Mouse (Mus musculus): ENCODE results near the gene Rab43. TPM values are rescaled to one million over a fixed set of nuclear protein-coding genes. Genes with fewer than 3 reads are reported as not detected.

Gene Rab43
- polyA plus RNA-seq, 1 experiment = 77.6 TPM

GRCm38 (mm10) chr6:87842254-87842653 is 30.3 kb upstream of the Rab43 start:
- Histone ChIP-seq H3K36me3 (replicated peaks; ENCODE audit: low read length) (peaks cover 70% of the 10 kb centered on the region), H3K4me1 (peaks cover 44% of the 10 kb centered on the region)

GRCm38 (mm10) chr6:87841635-87842034 is 29.7 kb upstream of the Rab43 start:
- Histone ChIP-seq H3K4me1 (peaks cover 44% of the 10 kb centered on the region), H3K36me3 (replicated peaks; ENCODE audit: low read length) (peaks cover 69% of the 10 kb centered on the region)

More at GRCm38 (mm10) chr6:87842254-87842653, 30.3 kb upstream of the Rab43 start:
- H3K9me3 ChIP-seq = no peaks in the 10 kb centered on the region
- no peak for TF ChIP-seq FLI1 (IDR thresholded peaks at IDR 0.05; ENCODE audit: low read length)
- TF ChIP-seq GATA1 (IDR thresholded peaks at IDR 0.05; ENCODE audit: borderline replicate concordance, low read length) = no peak
- no peaks in the 10 kb centered on the region for H3K27me3 ChIP-seq (replicated peaks)
- H3K4me3 ChIP-seq (replicated peaks) = no peak overlapping the region

DNA sequence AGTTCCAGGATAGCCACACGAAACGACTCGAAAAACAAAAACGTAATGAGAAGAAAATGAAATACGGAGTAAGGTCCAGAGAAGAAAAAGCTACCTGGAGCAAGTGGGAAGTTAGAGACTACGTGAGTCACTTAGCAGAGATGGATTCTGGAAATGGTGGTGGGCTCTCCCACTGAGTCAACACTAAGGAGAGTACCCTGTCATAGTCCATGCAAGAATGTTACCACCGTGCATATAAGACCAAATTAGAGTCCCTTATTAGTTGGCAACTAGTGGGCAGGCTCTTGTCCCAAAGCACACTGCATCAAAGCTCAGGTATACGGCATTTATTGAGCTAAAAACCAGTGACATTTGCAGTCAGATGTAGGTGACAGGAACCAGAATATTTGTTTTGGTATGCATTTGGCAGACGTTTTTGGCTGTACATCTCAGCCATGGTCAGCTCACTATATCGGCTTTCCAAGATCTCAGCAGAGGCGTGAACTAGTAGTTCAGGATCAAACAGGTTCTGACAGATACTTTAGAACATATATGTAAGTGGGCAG is 27.9 kb upstream of the Rab43 start:
- H3K4me3 ChIP-seq (replicated peaks) = peak overlapping the region; percentile 83

More at GRCm38 (mm10) chr6:87841635-87842034, 29.7 kb upstream of the Rab43 start:
- no peak for TF ChIP-seq GATA1 (IDR thresholded peaks at IDR 0.05; ENCODE audit: borderline replicate concordance, low read length)
- TF ChIP-seq FLI1 (IDR thresholded peaks at IDR 0.05; ENCODE audit: low read length) = no peak
- H3K4me3 ChIP-seq (replicated peaks) = no peak overlapping the region
- no peaks in the 10 kb centered on the region for H3K9me3 ChIP-seq
- H3K27me3 ChIP-seq (replicated peaks) = no peaks in the 10 kb centered on the region

GRCm38 (mm10) chr6:87838551-87839197 is 26.7 kb upstream of the Rab43 start, which contains the start of gene Isy1:
Gene Isy1, minus strand, starts transcription at chr6:87838798.
- H3K27me3 ChIP-seq (replicated peaks) = no peaks in the 10 kb centered on the region
- H3K4me1 ChIP-seq = peaks cover 40% of the 10 kb centered on the region
- peak within 1 kb of the TSS; percentile 95 for H3K4me3 ChIP-seq (replicated peaks)
- TF ChIP-seq GATA1 (IDR thresholded peaks at IDR 0.05; ENCODE audit: borderline replicate concordance, low read length) = no peak
- peak; percentile 97 for TF ChIP-seq FLI1 (IDR thresholded peaks at IDR 0.05; ENCODE audit: low read length)
- no peaks in the 10 kb centered on the region for H3K9me3 ChIP-seq
- peaks cover 66% of the 10 kb centered on the region for H3K36me3 ChIP-seq (replicated peaks; ENCODE audit: low read length)

More for the DNA sequence above, 27.9 kb upstream of the Rab43 start:
- no peaks in the 10 kb centered on the region for H3K9me3 ChIP-seq
- H3K36me3 ChIP-seq (replicated peaks; ENCODE audit: low read length) = peaks cover 67% of the 10 kb centered on the region
- H3K27me3 ChIP-seq (replicated peaks) = no peaks in the 10 kb centered on the region
- H3K4me1 ChIP-seq = peaks cover 43% of the 10 kb centered on the region
- TF ChIP-seq FLI1 (IDR thresholded peaks at IDR 0.05; ENCODE audit: low read length) (no peak), GATA1 (IDR thresholded peaks at IDR 0.05; ENCODE audit: borderline replicate concordance, low read length) (no peak)

GRCm38 (mm10) chr6:87835695-87836094 is 23.7 kb upstream of the Rab43 start, which contains the start of gene Gm45140:
Gene Gm45140, minus strand, starts transcription at chr6:87835795.
- H3K4me1 ChIP-seq = peaks cover 36% of the 10 kb centered on the region
- no peaks in the 10 kb centered on the region for H3K27me3 ChIP-seq (replicated peaks)
- peaks cover 60% of the 10 kb centered on the region for H3K36me3 ChIP-seq (replicated peaks; ENCODE audit: low read length)
- TF ChIP-seq GATA1 (IDR thresholded peaks at IDR 0.05; ENCODE audit: borderline replicate concordance, low read length) = no peak
- no peak for TF ChIP-seq FLI1 (IDR thresholded peaks at IDR 0.05; ENCODE audit: low read length)
- H3K9me3 ChIP-seq = no peaks in the 10 kb centered on the region
- H3K4me3 ChIP-seq (replicated peaks) = no peak within 1 kb of the TSS

- H3K36me3 ChIP-seq (replicated peaks; ENCODE audit: low read length) = peaks cover 98% of the 10 kb centered on the region
- no peaks in the 10 kb centered on the region for H3K9me3 ChIP-seq
- no peak overlapping the region for H3K4me3 ChIP-seq (replicated peaks)
- TF ChIP-seq GATA1 (IDR thresholded peaks at IDR 0.05; ENCODE audit: borderline replicate concordance, low read length) (no peak), FLI1 (IDR thresholded peaks at IDR 0.05; ENCODE audit: low read length) (no peak)
- H3K27me3 ChIP-seq (replicated peaks) = no peaks in the 10 kb centered on the region
- H3K4me1 ChIP-seq = peaks cover 35% of the 10 kb centered on the region
Observed at GRCm38 (mm10) chr6:87820366-87820765, 8.4 kb upstream of the Rab43 start.

- Histone ChIP-seq H3K9me3 (no peaks in the 10 kb centered on the region), H3K4me1 (peaks cover 55% of the 10 kb centered on the region), H3K4me3 (replicated peaks) (no peak overlapping the region), H3K36me3 (replicated peaks; ENCODE audit: low read length) (peaks cover 69% of the 10 kb centered on the region), H3K27me3 (replicated peaks) (no peaks in the 10 kb centered on the region)
- TF ChIP-seq GATA1 (IDR thresholded peaks at IDR 0.05; ENCODE audit: borderline replicate concordance, low read length) (no peak), FLI1 (IDR thresholded peaks at IDR 0.05; ENCODE audit: low read length) (no peak)
Observed at GRCm38 (mm10) chr6:87814486-87814885, 2.5 kb upstream of the Rab43 start.

GRCm38 (mm10) chr6:87812656-87813055 is 692 bp upstream of the Rab43 start:
- no peaks in the 10 kb centered on the region for H3K9me3 ChIP-seq
- H3K4me3 ChIP-seq (replicated peaks) = peak overlapping the region; percentile 100
- TF ChIP-seq FLI1 (IDR thresholded peaks at IDR 0.05; ENCODE audit: low read length) (no peak), GATA1 (IDR thresholded peaks at IDR 0.05; ENCODE audit: borderline replicate concordance, low read length) (no peak)
- no peaks in the 10 kb centered on the region for H3K27me3 ChIP-seq (replicated peaks)
- H3K4me1 ChIP-seq = peaks cover 67% of the 10 kb centered on the region
- peaks cover 67% of the 10 kb centered on the region for H3K36me3 ChIP-seq (replicated peaks; ENCODE audit: low read length)

GRCm38 (mm10) chr6:87810713-87811669 is 973 bp downstream of the Rab43 start:
- H3K4me1 ChIP-seq = peaks cover 69% of the 10 kb centered on the region
- peaks cover 56% of the 10 kb centered on the region for H3K36me3 ChIP-seq (replicated peaks; ENCODE audit: low read length)
- TF ChIP-seq FLI1 (IDR thresholded peaks at IDR 0.05; ENCODE audit: low read length) (no peak), GATA1 (IDR thresholded peaks at IDR 0.05; ENCODE audit: borderline replicate concordance, low read length) (no peak)

More at GRCm38 (mm10) chr6:87810713-87811669, 973 bp downstream of the Rab43 start:
- Histone ChIP-seq H3K27me3 (replicated peaks) (no peaks in the 10 kb centered on the region), H3K9me3 (no peaks in the 10 kb centered on the region), H3K4me3 (replicated peaks) (peak overlapping the region; percentile 100)

Measured in megakaryocyte, embryonic 14.5 days (primary cell).